Mouse (Mus musculus) testis, adult 2 months (tissue): ENCODE measurements around the gene Purb.

Experiments used
- CTCF ChIP-seq: fragments of 200-500 bp; IDR thresholded peaks from 2 replicates; pipeline ENCODE4 v1.5.1; 2012; ENCODE audit warnings: low read depth, mild to moderate bottlenecking, inconsistent platforms, low read length, moderate library complexity; ENCODE audit not compliant: control insufficient read depth, insufficient read depth, insufficient replicate concordance
- POLR2A ChIP-seq: fragments of 200-500 bp; IDR thresholded peaks from 2 replicates; pipeline ENCODE4 v1.6.1; 2012; ENCODE audit warnings: low read depth, mild to moderate bottlenecking, inconsistent platforms, low read length, moderate library complexity; ENCODE audit not compliant: control insufficient read depth

- TF ChIP-seq CTCF (no peak), POLR2A (no peak)
Observed at GRCm38 (mm10) chr11:6486916-6487315, 11.2 kb upstream of the Purb start.
